Mouse (Mus musculus) limb, embryonic 15.5 days (tissue): ENCODE data around the gene Mybphl. TPM values are rescaled to one million over a fixed set of nuclear protein-coding genes. Genes with fewer than 3 reads are reported as not detected.

ENCODE experiments used
- polyA plus RNA-seq: library from polyadenylated mRNA; unstranded; fragments of >200 nt; fragmentation: Nextera tagmentation; extraction: Ambion mirVana; gene quantifications from 2 replicates; pipeline ENCODE4 v1.2.1, GENCODE M21; 2015

Mybphl gene
- polyA plus RNA-seq, 1 experiment from 2014 or later, result not detected

Other genes starting within 250 kb of the Mybphl start
- gene Gnai3, start 218.8 kb upstream of the Mybphl start, polyA plus RNA-seq, result 179 and 183 TPM in 2 replicates
- 0.09 TPM in 2 replicates for gene Gpr61, start 210.0 kb upstream of the Mybphl start, polyA plus RNA-seq
- gene Amigo1, start 178.6 kb upstream of the Mybphl start, polyA plus RNA-seq, result 4.7 and 5.4 TPM in 2 replicates
- gene Cyb561d1, start 163.7 kb upstream of the Mybphl start, polyA plus RNA-seq, result 2.4 and 3.1 TPM in 2 replicates
- gene Atxn7l2, start 154.0 kb upstream of the Mybphl start, polyA plus RNA-seq, result 18.0 and 18.7 TPM in 2 replicates
- 2.8 and 7.6 TPM in 2 replicates for gene Sypl2, start 138.3 kb upstream of the Mybphl start, polyA plus RNA-seq
- gene Psma5, start 108.0 kb upstream of the Mybphl start, polyA plus RNA-seq, result 254 and 257 TPM in 2 replicates
- gene Sort1, start 80.8 kb upstream of the Mybphl start, polyA plus RNA-seq, result 10.2 and 12.8 TPM in 2 replicates
- 37.8 and 40.2 TPM in 2 replicates for gene Psrc1, start 18.9 kb downstream of the Mybphl start, polyA plus RNA-seq
- gene Celsr2, start 50.6 kb downstream of the Mybphl start, polyA plus RNA-seq, result 11.7 and 11.9 TPM in 2 replicates
- gene Sars, start 80.3 kb downstream of the Mybphl start, polyA plus RNA-seq, result 115 and 123 TPM in 2 replicates
- gene 1700013F07Rik, start 169.2 kb downstream of the Mybphl start, polyA plus RNA-seq, result 0.26 TPM in 1 of 2 replicates, not detected in the other
- 0.63 and 0.77 TPM in 2 replicates for gene 5330417C22Rik, start 171.6 kb downstream of the Mybphl start, polyA plus RNA-seq
- gene Tmem167b, start 197.6 kb downstream of the Mybphl start, polyA plus RNA-seq, result 52.2 and 53.4 TPM in 2 replicates
- gene Taf13, start 206.8 kb downstream of the Mybphl start, polyA plus RNA-seq, result 48.7 and 53.5 TPM in 2 replicates
- 15.8 and 18.1 TPM in 2 replicates for gene Wdr47, start 226.4 kb downstream of the Mybphl start, polyA plus RNA-seq